Mouse (Mus musculus): ENCODE data around the gene Iars. TPM values are rescaled to one million over a fixed set of nuclear protein-coding genes. Genes with fewer than 3 reads are reported as not detected.

Gene Iars
- polyA plus RNA-seq, 1 experiment from 2014 or later = 71.3 TPM

DNA sequence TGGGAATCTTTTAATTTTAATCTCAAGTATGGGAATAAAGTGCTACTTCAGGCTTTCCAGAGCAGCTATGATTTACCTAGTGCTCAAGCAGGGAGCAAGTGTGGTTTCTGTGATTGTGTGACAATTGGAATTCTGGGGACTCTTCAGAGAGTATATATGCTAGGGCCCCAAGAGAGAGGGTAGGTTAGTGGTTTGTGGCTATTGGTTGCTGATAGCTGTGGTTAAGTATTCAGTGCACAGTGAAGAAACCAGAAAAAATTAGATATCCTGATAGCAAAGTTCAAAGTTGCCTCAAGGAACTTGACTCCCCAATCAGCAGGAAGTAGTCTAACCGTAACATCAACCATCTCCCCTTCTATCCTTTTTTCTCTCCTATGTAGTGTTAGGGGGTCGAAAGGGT lies 4.1 kb upstream of the Iars start:
- no peak for ATAC-seq (ENCODE audit: low FRiP score, low read depth)
- WGBS = 89% methylated on average over 2 of the region's 2 CpGs
- H3K36me3 ChIP-seq = peaks cover 36% of the 10 kb centered on the region

DNA sequence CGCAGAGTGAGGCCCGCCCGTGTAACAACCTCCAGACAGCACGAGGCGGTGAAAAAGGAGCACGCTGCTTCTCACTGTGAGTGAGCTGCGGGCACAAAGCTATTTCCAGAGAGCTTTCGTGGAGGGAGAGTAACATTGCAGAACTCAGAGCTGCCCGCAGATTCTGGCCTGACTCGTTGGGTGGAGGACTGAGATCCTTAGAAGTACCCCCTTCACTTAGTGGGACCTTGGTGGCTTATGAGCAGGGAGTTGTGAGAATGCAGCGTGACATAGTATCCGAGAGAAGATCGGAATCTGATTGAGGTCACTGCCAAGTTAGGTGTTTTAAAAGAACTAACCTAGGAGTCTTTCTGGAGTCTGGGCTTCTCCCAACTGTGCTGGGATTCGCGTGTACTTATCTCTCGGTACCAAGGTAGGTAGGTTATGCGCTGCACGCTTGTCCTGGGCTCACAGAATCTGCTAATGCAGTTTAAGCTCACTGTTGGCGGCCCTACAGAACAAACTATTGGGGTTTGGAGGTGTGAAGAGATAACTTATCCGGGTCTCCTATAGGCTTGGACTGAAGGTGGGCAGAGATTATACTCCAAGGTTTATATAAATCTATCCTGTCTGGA lies 440 bp downstream of the Iars start:
- peak overlapping the region; percentile 34; the same call in 1 of the 2 replicates for H3K27ac ChIP-seq
- no peaks in the 10 kb centered on the region for H3K9me3 ChIP-seq
- peaks cover 14% of the 10 kb centered on the region for H3K36me3 ChIP-seq
- H3K27me3 ChIP-seq = no peaks in the 10 kb centered on the region
- peak; percentile 75 for ATAC-seq (ENCODE audit: low FRiP score, low read depth)
- peak overlapping the region; percentile 67 for H3K4me3 ChIP-seq
- peak overlapping the region; percentile 83 for H3K9ac ChIP-seq
- H3K4me2 ChIP-seq (replicated peaks) = peak overlapping the region; percentile 89
- peaks cover 23% of the 10 kb centered on the region for H3K4me1 ChIP-seq
- WGBS = 1% methylated on average over 20 of the region's 20 CpGs

More for the DNA sequence above, 4.1 kb upstream of the Iars start:
- Histone ChIP-seq H3K27ac (no peak overlapping the region), H3K4me3 (no peak overlapping the region), H3K9me3 (no peaks in the 10 kb centered on the region), H3K4me2 (replicated peaks) (no peak overlapping the region), H3K27me3 (no peaks in the 10 kb centered on the region), H3K4me1 (peaks cover 9% of the 10 kb centered on the region), H3K9ac (no peak overlapping the region)

DNA sequence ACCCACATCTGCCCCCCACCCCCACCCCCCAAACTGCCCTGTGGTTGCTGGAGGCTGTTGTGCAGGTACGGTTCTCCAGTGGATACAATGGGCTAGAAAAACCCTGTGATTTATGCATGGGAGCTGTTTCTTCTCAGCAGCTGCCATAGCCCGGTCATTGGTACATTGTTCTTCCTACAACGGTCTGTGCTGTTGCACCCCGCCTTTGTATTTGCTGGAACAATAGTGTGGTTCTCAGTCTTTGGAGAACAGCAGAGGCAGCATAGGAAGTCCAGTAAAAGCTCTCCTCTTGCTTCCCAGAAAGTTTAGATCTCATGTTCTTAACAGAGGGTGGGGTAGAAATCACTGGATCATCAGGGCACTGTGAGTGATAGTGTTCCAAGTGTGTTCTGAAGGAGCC lies 2.4 kb downstream of the Iars start:
- Histone ChIP-seq H3K4me3 (no peak overlapping the region), H3K36me3 (peaks cover 20% of the 10 kb centered on the region), H3K9me3 (no peaks in the 10 kb centered on the region), H3K27ac (no peak overlapping the region), H3K9ac (no peak overlapping the region), H3K4me1 (peaks cover 23% of the 10 kb centered on the region), H3K27me3 (no peaks in the 10 kb centered on the region), H3K4me2 (replicated peaks) (no peak overlapping the region)
- no peak for ATAC-seq (ENCODE audit: low FRiP score, low read depth)
- WGBS = 89% methylated on average over 4 of the region's 4 CpGs

DNA sequence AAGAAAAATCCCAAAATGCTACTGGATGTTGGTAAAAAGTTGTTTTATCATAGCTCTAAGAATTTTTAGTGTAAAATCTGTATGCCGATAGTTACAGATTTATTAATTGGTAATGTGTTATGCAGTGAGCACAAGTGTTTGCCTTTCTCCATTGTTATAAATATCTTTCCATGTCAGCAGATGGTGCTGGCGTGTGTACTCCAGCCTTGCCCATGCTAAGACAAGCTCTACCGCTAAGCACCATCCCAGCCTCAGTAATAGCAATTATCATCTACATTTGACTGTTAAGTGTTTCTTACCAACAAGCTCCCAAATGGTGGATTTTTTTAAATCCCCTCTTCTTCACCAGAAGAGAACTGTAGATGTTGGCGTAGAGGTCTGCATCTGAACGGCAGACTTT lies 9.2 kb downstream of the Iars start:
- Histone ChIP-seq H3K4me2 (replicated peaks) (no peak overlapping the region), H3K4me1 (no peaks in the 10 kb centered on the region), H3K36me3 (peaks cover 59% of the 10 kb centered on the region), H3K9ac (no peak overlapping the region), H3K9me3 (no peaks in the 10 kb centered on the region), H3K4me3 (no peak overlapping the region), H3K27me3 (no peaks in the 10 kb centered on the region), H3K27ac (no peak overlapping the region)
- 98% methylated on average over 5 of the region's 5 CpGs for WGBS
- no peak for ATAC-seq (ENCODE audit: low FRiP score, low read depth)

DNA sequence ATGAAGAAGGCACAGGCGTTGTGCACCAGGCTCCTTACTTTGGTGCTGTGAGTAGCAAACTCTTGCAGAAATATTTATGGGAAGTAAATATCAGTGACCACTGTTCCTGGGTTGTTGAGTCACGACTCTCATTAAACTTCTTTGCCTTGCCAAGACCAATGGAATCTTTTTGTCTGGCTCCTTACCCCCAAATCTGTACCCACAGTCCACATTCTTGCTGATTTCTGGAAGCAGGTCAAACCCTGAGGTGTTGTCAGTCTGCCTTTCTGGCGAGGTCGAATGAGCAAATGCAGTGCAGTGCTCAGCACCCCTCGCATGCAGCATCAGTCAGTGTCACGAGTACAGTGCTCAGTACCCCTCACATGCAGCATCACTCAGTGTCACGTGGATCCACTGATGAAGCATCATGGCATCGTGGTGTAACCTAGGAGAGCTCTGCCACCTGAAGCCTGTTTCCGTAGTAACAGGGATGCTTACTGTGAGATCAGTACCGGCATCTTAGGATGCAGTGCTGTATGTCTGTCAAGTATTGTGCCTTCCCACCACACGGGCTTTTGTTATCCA lies 21.4 kb downstream of the Iars start:
- Histone ChIP-seq H3K9me3 (no peaks in the 10 kb centered on the region), H3K36me3 (peaks cover 80% of the 10 kb centered on the region), H3K27me3 (no peaks in the 10 kb centered on the region), H3K9ac (no peak overlapping the region), H3K4me2 (replicated peaks) (no peak overlapping the region), H3K4me3 (no peak overlapping the region), H3K4me1 (no peaks in the 10 kb centered on the region), H3K27ac (no peak overlapping the region)
- no peak for ATAC-seq (ENCODE audit: low FRiP score, low read depth)
- WGBS = 92% methylated on average over 11 of the region's 11 CpGs

DNA sequence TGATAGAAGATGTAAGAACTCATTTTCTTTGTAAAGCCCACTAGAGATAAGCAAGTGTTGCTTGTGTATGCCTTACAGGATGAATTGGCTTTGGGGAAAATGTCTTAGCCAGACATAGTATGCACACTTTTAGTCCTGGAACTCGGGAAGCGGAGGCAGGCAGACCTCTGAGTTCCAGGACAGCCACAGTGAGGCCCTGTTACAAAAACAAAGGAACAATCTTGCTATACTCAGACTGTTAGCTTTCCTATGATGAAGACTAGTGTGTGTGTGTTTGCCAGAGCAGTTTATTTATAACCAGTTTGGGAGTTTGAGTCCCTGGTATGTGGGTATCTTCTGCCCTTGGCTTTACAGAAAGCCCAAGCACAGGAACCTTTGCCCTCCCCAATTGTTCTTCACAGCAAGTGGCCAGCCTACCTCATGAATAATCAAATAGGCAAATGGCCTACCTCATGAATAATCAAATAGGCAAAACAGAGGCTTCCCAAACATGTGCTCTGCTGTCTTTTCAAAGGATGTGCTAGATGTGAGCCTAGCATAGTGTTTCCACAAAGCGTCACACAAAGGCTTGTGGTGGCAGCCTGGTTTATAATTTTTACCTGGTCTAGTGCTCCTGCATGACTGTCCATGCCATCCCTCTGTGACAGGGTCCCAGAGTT lies 24.3 kb downstream of the Iars start:
- no peak overlapping the region for H3K4me3 ChIP-seq
- H3K27me3 ChIP-seq = no peaks in the 10 kb centered on the region
- no peak for ATAC-seq (ENCODE audit: low FRiP score, low read depth)
- no peak overlapping the region for H3K27ac ChIP-seq
- peaks cover 94% of the 10 kb centered on the region for H3K36me3 ChIP-seq
- H3K4me1 ChIP-seq = no peaks in the 10 kb centered on the region
- no peak overlapping the region for H3K9ac ChIP-seq
- no peaks in the 10 kb centered on the region for H3K9me3 ChIP-seq
- WGBS = 93% methylated on average over 3 of the region's 3 CpGs
- no peak overlapping the region for H3K4me2 ChIP-seq (replicated peaks)

DNA sequence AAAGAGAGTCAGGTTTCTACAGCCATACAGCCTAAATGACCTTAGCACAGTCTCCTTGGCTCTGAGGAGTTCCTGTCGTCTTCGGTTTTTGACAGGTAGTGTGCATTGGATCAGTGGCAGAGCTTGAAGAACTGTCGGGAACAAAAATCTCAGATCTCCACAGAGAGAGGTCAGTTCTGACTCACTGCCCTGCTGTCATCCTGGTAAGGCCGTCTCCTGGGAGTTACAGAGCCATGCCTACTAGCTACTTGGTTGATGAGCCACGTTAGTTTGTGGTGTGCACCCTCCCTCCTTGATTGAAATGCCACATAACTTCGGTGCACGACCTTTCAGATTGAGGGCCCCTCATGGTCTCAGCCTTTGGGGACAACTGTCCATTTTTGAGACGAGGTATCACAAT lies 26.4 kb downstream of the Iars start:
- H3K27ac ChIP-seq = no peak overlapping the region
- no peak for ATAC-seq (ENCODE audit: low FRiP score, low read depth)
- no peak overlapping the region for H3K9ac ChIP-seq
- H3K36me3 ChIP-seq = peaks cover 95% of the 10 kb centered on the region
- H3K4me2 ChIP-seq (replicated peaks) = no peak overlapping the region
- WGBS = 90% methylated on average over 8 of the region's 8 CpGs
- no peaks in the 10 kb centered on the region for H3K4me1 ChIP-seq
- H3K27me3 ChIP-seq = no peaks in the 10 kb centered on the region
- H3K4me3 ChIP-seq = no peak overlapping the region
- no peaks in the 10 kb centered on the region for H3K9me3 ChIP-seq

DNA sequence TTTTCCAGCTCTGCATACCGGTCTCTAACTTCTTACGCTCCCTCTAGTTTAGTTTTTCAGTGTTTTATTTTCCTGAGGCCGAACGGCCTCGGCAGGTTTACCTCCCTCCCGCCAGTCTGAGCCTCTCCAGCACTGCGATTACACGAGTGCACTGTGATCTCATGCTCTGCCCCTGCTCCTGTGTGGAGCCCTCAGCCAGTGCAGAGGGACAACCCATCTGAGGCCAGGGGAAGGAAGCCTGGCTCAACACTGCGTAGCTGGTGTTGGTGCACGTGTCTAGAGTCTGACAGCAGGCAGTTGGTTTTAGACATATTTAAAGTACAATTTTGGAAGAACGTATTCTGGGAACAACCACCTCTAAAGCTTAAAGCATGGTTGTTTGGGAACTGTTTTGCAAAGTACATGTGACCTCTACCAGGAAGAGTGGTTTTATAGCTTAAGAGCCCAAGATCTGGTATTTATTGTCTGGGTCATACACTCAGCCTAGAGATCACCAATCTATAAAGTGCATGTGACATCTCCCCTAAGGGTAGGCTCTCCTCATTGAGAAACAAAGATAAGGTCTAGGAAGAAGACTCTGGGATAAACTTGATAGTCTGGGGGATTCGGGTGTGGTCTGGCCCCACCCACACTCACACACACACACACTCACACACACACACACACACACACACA lies 30.3 kb downstream of the Iars start:
- Histone ChIP-seq H3K27me3 (no peaks in the 10 kb centered on the region), H3K4me1 (no peaks in the 10 kb centered on the region), H3K9ac (no peak overlapping the region), H3K4me3 (no peak overlapping the region), H3K9me3 (no peaks in the 10 kb centered on the region), H3K36me3 (peaks cover 94% of the 10 kb centered on the region), H3K27ac (no peak overlapping the region), H3K4me2 (replicated peaks) (no peak overlapping the region)
- no peak for ATAC-seq (ENCODE audit: low FRiP score, low read depth)
- 94% methylated on average over 12 of the region's 12 CpGs for WGBS

DNA sequence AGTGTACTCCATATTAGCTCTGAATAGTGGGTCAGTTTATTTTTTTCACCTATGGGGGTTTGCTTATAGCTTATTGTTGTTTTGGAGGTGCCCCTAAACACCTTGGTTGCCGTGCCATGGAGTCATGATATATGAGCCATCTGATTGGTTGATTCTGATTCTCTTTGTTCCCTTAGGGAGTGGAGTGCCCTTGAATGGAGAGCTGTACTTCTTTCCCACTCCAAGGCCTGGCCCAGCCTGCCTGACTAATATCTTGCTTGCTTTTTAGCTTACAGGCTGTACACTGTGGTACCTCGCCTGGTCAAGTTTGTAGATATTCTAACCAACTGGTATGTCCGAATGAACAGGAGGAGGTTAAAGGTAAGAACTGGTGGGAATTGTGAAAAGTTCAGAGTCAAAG lies 37.4 kb downstream of the Iars start:
- Histone ChIP-seq H3K9me3 (no peaks in the 10 kb centered on the region), H3K27ac (no peak overlapping the region), H3K4me2 (replicated peaks) (no peak overlapping the region), H3K36me3 (peaks cover 98% of the 10 kb centered on the region), H3K27me3 (no peaks in the 10 kb centered on the region), H3K4me1 (no peaks in the 10 kb centered on the region), H3K4me3 (no peak overlapping the region), H3K9ac (no peak overlapping the region)
- 82% methylated on average over 3 of the region's 3 CpGs for WGBS
- no peak for ATAC-seq (ENCODE audit: low FRiP score, low read depth)

DNA sequence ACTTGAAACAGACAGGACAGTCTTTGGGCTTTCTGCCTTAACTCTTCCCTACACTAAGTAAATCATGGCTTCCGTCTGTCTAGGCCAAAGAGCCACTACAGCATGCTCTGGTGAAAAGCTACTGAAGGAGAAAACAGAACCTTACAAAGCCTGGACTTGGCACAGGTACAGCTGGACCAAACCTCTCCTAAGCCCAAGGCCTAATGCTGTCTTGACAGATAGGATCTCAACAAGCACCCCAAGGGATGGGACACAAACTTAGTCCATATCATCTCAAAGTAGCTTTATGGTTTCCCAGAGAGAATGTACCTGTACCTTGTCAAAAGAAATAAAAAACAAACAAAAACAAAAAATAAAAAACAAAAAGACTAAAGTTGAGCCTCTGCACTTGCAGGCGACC lies 54.5 kb downstream of the Iars start:
- Histone ChIP-seq H3K9me3 (no peaks in the 10 kb centered on the region), H3K27me3 (no peaks in the 10 kb centered on the region), H3K9ac (no peak overlapping the region), H3K4me3 (no peak overlapping the region), H3K36me3 (peaks cover 46% of the 10 kb centered on the region), H3K27ac (no peak overlapping the region), H3K4me2 (replicated peaks) (no peak overlapping the region), H3K4me1 (no peaks in the 10 kb centered on the region)
- ATAC-seq (ENCODE audit: low FRiP score, low read depth) = no peak
- 83% methylated on average over 2 of the region's 2 CpGs for WGBS

DNA sequence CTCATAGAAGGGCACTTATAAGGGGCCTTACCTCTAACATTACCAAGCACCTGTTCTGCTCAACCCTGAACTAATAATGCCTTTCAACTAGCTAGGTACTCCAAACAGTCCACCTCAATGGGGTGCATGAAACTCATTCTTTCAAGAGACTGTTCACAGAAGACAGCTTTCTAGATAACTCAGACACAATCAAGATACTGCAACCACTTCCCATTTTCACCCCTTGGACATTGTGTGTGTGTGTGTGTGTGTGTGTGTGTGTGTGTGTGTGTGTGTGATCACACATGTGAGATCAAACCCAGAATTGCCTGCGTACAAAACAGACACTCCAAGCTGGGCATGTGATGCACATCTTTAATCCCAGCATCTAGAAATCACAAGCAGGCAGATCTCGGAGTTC lies 56.1 kb downstream of the Iars start:
- Histone ChIP-seq H3K27ac (no peak overlapping the region), H3K4me1 (no peaks in the 10 kb centered on the region), H3K9me3 (no peaks in the 10 kb centered on the region), H3K36me3 (peaks cover 31% of the 10 kb centered on the region), H3K27me3 (no peaks in the 10 kb centered on the region), H3K4me2 (replicated peaks) (no peak overlapping the region), H3K9ac (no peak overlapping the region), H3K4me3 (no peak overlapping the region)
- WGBS = 83% methylated on average over 2 of the region's 2 CpGs
- no peak for ATAC-seq (ENCODE audit: low FRiP score, low read depth)

DNA sequence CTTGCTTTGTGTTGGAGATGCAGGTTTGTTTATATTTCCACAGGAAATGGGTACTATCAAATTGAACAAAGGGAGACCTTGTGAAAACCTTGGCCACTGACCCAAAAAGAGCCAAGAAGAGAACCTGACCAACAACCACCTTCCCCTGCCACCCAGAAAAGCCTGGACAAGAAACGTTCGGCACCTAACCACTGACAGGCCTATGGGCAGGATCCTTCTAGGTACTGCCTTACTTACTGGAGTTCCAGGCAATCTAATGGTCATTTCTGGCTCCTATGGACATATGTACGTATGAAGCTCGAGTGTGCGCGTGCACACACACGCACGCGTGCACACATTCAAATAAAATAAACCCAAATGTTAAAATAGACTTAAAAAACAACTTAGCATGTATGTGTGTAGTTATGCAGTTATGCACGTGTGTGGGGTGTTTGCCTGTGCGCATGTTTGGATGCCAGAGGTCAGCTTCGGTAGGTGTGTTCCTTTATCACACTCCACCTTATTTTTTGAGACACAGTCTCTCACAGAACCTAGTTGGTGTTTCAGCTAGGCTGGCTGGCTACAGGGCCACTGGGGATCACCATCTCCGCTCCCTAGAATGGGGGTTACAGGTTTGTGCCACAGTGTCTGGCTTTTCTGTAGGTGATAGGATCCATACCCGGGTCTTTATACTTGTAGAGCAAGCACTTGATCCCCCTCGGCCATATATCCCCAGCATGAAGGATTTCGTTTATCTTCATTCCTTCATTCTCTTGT lies 59.6 kb downstream of the Iars start:
- Histone ChIP-seq H3K9ac (no peak overlapping the region), H3K4me3 (no peak overlapping the region), H3K4me1 (no peaks in the 10 kb centered on the region), H3K27me3 (no peaks in the 10 kb centered on the region), H3K4me2 (replicated peaks) (no peak overlapping the region), H3K36me3 (0 out of 2 replicates have a peak, but pooled peaks cover under 1% of the 10 kb centered on the region), H3K9me3 (no peaks in the 10 kb centered on the region), H3K27ac (no peak overlapping the region)
- ATAC-seq (ENCODE audit: low FRiP score, low read depth) = no peak
- 91% methylated on average over 16 of the region's 16 CpGs for WGBS

Data from limb, embryonic 13.5 days (tissue).